Comparison of ENCODE assay signal across 9 mouse cellular contexts in the genomic region with DNA sequence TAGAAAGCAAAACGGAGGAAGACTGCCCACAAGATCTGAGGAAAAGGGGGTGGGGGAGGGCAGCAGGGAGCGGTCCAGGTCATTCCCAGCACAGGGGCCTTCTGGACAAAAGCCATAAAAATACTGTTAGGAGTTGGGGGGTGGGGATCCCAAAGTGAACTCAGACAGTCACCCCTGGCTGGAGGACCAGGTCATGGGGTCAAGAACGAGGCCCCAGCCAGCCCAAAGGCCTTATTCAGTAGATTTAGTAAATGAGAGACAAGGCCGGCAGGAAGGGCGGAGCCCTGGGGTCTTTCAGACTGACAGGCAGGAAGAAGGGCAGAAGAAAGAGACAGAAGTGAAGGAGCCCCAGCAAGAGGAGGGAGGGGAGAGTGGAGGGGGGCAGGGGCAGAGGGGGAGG. TPM values are rescaled to one million over a fixed set of nuclear protein-coding genes. Genes with fewer than 3 reads are reported as not detected.
A peak's percentile ranks its signal among the peaks of the same experiment; 100 is the strongest.
DNase-seq lines count a peak whose midpoint lies in the region; ATAC-seq and TF ChIP-seq lines count a peak whose summit lies in the region.
"Had no signal": no experiment of that assay in that cellular context is flagged by ENCODE, and none has a peak within 500 bp of the region (broad histone marks: within the 10 kb centered on the region; RNA-seq: fewer than 3 reads in every experiment).

No protein-coding gene starts in this region.

- H3K9ac ChIP-seq in hindbrain, embryonic 14.5 days, result 0 out of 2 replicates have a peak overlapping the region, but pooled peaks have one; percentile 1
- H3K9ac ChIP-seq in neural tube, embryonic 13.5 days, result 0 out of 2 replicates have a peak overlapping the region, but pooled peaks have one; percentile 49

- no peaks in the 10 kb centered on the region for H3K9me3 ChIP-seq in hindbrain, embryonic 14.5 days (ENCODE audit: control insufficient read depth, low read length)
- H3K9me3 ChIP-seq in neural tube, embryonic 13.5 days, result no peaks in the 10 kb centered on the region

- no peaks in the 10 kb centered on the region for H3K27me3 ChIP-seq in hindbrain, embryonic 14.5 days (ENCODE audit: control insufficient read depth, insufficient read depth, low read length)
- H3K27me3 ChIP-seq in neural tube, embryonic 13.5 days, result no peaks in the 10 kb centered on the region

- ATAC-seq in hindbrain, embryonic 14.5 days (ENCODE audit: low FRiP score), result no peak
- ATAC-seq in neural tube, embryonic 13.5 days (ENCODE audit: low read depth), result no peak

- H3K4me1 ChIP-seq in hindbrain, embryonic 14.5 days (replicated peaks; ENCODE audit: control insufficient read depth, insufficient read depth, low read length), result peaks cover 78% of the 10 kb centered on the region
- peaks cover 97% of the 10 kb centered on the region for H3K4me1 ChIP-seq in neural tube, embryonic 13.5 days (replicated peaks)

- no peak for DNase-seq in layer of hippocampus, adult 2 months (ENCODE audit: low spot score in 2 of 2)
- DNase-seq in layer of hippocampus, postnatal 14 days (ENCODE audit: low spot score in 2 of 2), result no peak
- peak; percentile 73 for DNase-seq in embryo, embryonic 9.5 days (ENCODE audit: extremely low spot score)
- no peak for DNase-seq in hindbrain, embryonic 14.5 days (ENCODE audit: low spot score)
- no peak for DNase-seq in cerebellum, postnatal 4 days (ENCODE audit: low spot score in 2 of 2)
- no peak for DNase-seq in frontal cortex, postnatal 25 days (ENCODE audit: low spot score in 2 of 2)
- no peak for DNase-seq in Muller cell, postnatal 12 days (ENCODE audit: inconsistent ontology term)
- DNase-seq: lung, postnatal 36 days had no signal

- H3K36me3 ChIP-seq in hindbrain, embryonic 14.5 days (replicated peaks; ENCODE audit: control insufficient read depth, insufficient read depth), result 0 out of 2 replicates have a peak, but pooled peaks cover 5% of the 10 kb centered on the region
- H3K36me3 ChIP-seq in neural tube, embryonic 13.5 days, result peaks cover 4% of the 10 kb centered on the region; the same call in 1 of the 2 replicates

- H3K4me2 ChIP-seq in hindbrain, embryonic 14.5 days (replicated peaks), result 0 out of 2 replicates have a peak overlapping the region, but pooled peaks have one; percentile 9
- peak overlapping the region; percentile 37; the same call in 1 of the 2 replicates for H3K4me2 ChIP-seq in neural tube, embryonic 13.5 days

- H3K4me3 ChIP-seq in layer of hippocampus, adult 2 months, result no peak overlapping the region
- no peak overlapping the region for H3K4me3 ChIP-seq in hindbrain, embryonic 14.5 days (replicated peaks; ENCODE audit: low read length)
- no peak overlapping the region for H3K4me3 ChIP-seq in neural tube, embryonic 13.5 days

- WGBS in hindbrain, embryonic 14.5 days, result 13% methylated on average over 5 of the region's 5 CpGs
- WGBS in neural tube, embryonic 13.5 days, result 10% methylated on average over 5 of the region's 5 CpGs

- peak overlapping the region; percentile 79; the same call in 1 of the 2 replicates for H3K27ac ChIP-seq in layer of hippocampus, adult 2 months
- H3K27ac ChIP-seq in hindbrain, embryonic 14.5 days, result no peak overlapping the region; the same call in 1 of the 2 replicates
- H3K27ac ChIP-seq in neural tube, embryonic 13.5 days (replicated peaks), result peak overlapping the region; percentile 87

- no peak for TF ChIP-seq CTCF in layer of hippocampus, adult 2 months (conservative IDR thresholded peaks at IDR 0.05)

RNA-seq across cellular contexts. Expression of gene Cotl1, which starts 7.4 kb away (rescaled TPM):
- 100 to 1,000 TPM; 138 to 139 TPM for total RNA-seq in layer of hippocampus, adult 2 months (2021)
- 100 to 1,000 TPM; 103 to 114 TPM for total RNA-seq in layer of hippocampus, postnatal 14 days (2021)
- 238 and 309 TPM in 2 replicates for polyA plus RNA-seq in hindbrain, embryonic 14.5 days (2014; fragmentation: Nextera tagmentation; extraction: Ambion mirVana)
- 121 and 123 TPM in 2 replicates for polyA plus RNA-seq in neural tube, embryonic 13.5 days (2015; fragmentation: Nextera tagmentation; extraction: Ambion mirVana)

RNA-seq across cellular contexts. Expression of gene Klhl36, which starts 29.1 kb away (rescaled TPM):
- 1 to 10 TPM; 7.7 to 8.4 TPM for total RNA-seq in layer of hippocampus, adult 2 months (2021)
- total RNA-seq in layer of hippocampus, postnatal 14 days (2021), result 1 to 10 TPM; 8.2 to 8.4 TPM
- polyA plus RNA-seq in hindbrain, embryonic 14.5 days (2014; fragmentation: Nextera tagmentation; extraction: Ambion mirVana), result 15.1 and 19.1 TPM in 2 replicates
- 12.3 and 12.4 TPM in 2 replicates for polyA plus RNA-seq in neural tube, embryonic 13.5 days (2015; fragmentation: Nextera tagmentation; extraction: Ambion mirVana)

RNA-seq across cellular contexts. Expression of gene Tldc1, which starts 54.7 kb away (rescaled TPM):
- total RNA-seq in layer of hippocampus, adult 2 months (2021), result 10 to 100 TPM; 15.2 to 15.5 TPM
- total RNA-seq in layer of hippocampus, postnatal 14 days (2021), result 10 to 100 TPM; 16.2 to 19.5 TPM
- polyA plus RNA-seq in hindbrain, embryonic 14.5 days (2014; fragmentation: Nextera tagmentation; extraction: Ambion mirVana), result 6.5 and 7.4 TPM in 2 replicates
- 9.8 and 14.6 TPM in 2 replicates for polyA plus RNA-seq in neural tube, embryonic 13.5 days (2015; fragmentation: Nextera tagmentation; extraction: Ambion mirVana)
